Mouse (Mus musculus) kidney, embryonic 15.5 days (tissue): ENCODE measurements around the gene Ovgp1. TPM values are rescaled to one million over a fixed set of nuclear protein-coding genes. Genes with fewer than 3 reads are reported as not detected.
A peak's percentile ranks its signal among the peaks of the same experiment; 100 is the strongest.
"Not testable (repeated sequence)": the region's sequence is repeated elsewhere in the genome, so short reads cannot be mapped to it uniquely, and the experiment has no call there.

Experiments used
- ATAC-seq: fragments of 200-750 bp; cut with Nextera tagmentation; replicated peaks from 2 replicates; pipeline ENCODE4 v1.8.0; 2017; ENCODE audit warnings: moderate TSS enrichment; ENCODE audit not compliant: low FRiP score
- H3K27ac ChIP-seq: fragments of 300-500 bp; sonication (generic); 2 replicates; pipeline ENCODE4 v1.5.1; 2015; ENCODE audit warnings: mild to moderate bottlenecking, inconsistent platforms
- H3K27me3 ChIP-seq: fragments of 300-500 bp; sonication (generic); 2 replicates; pipeline ENCODE4 v1.6.1; 2015; ENCODE audit warnings: inconsistent platforms
- H3K36me3 ChIP-seq: fragments of 300-500 bp; sonication (generic); 2 replicates; pipeline ENCODE4 v1.6.1; 2015; ENCODE audit warnings: inconsistent platforms
- H3K4me1 ChIP-seq: fragments of 300-500 bp; sonication (generic); 2 replicates; pipeline ENCODE4 v1.6.1; 2015; ENCODE audit warnings: inconsistent platforms
- H3K4me2 ChIP-seq: fragments of 300-500 bp; sonication (generic); 2 replicates; pipeline ENCODE4 v1.6.1; 2015; ENCODE audit warnings: moderate library complexity, mild to moderate bottlenecking, inconsistent platforms
- H3K4me3 ChIP-seq: fragments of 300-500 bp; sonication (generic); replicated peaks from 2 replicates; pipeline ENCODE4 v1.5.1; 2015; ENCODE audit warnings: mild to moderate bottlenecking, inconsistent platforms
- H3K9ac ChIP-seq: fragments of 300-500 bp; sonication (generic); 2 replicates; pipeline ENCODE4 v1.6.1; 2015; ENCODE audit warnings: mild to moderate bottlenecking, inconsistent platforms
- H3K9me3 ChIP-seq: fragments of 300-500 bp; sonication (generic); replicated peaks from 2 replicates; pipeline ENCODE4 v1.6.1; 2016; ENCODE audit warnings: inconsistent platforms
- WGBS: fragments of 180-500 bp; shearing (Covaris S2); methylation state at CpG from one replicate; pipeline ENCODE4 v1.1.7; 2015; ENCODE audit warnings: mixed read lengths; 5-methylcytosine and 5-hydroxymethylcytosine counted together
- polyA plus RNA-seq: library from polyadenylated mRNA; unstranded; fragments of >200 nt; fragmentation: Nextera tagmentation; extraction: Ambion mirVana; gene quantifications from 2 replicates; pipeline ENCODE4 v1.2.1, GENCODE M21; 2015

The Ovgp1 gene
- polyA plus RNA-seq, 1 experiment from 2014 or later = 2.0 TPM

GRCm38 (mm10) chr3:105957235-105957634 is 16.3 kb upstream of the Ovgp1 start:
- WGBS = 95% methylated on average over 1 of the region's 1 CpGs
- Histone ChIP-seq H3K27me3 (no peaks in the 10 kb centered on the region), H3K4me3 (0 out of 2 replicates have a peak overlapping the region, but pooled peaks have one; percentile 0), H3K9ac (peak overlapping the region; percentile 75), H3K36me3 (peaks cover 56% of the 10 kb centered on the region), H3K27ac (no peak overlapping the region), H3K4me1 (peaks cover 29% of the 10 kb centered on the region), H3K9me3 (no peaks in the 10 kb centered on the region), H3K4me2 (no peak overlapping the region; the same call in 1 of the 2 replicates)
- ATAC-seq = no peak

GRCm38 (mm10) chr3:105958204-105958603 is 15.3 kb upstream of the Ovgp1 start:
- no peaks in the 10 kb centered on the region for H3K27me3 ChIP-seq
- WGBS = 37% methylated on average over 5 of the region's 5 CpGs
- no peak for ATAC-seq
- H3K4me3 ChIP-seq = peak overlapping the region; percentile 98
- peak overlapping the region; percentile 75 for H3K9ac ChIP-seq
- H3K9me3 ChIP-seq = no peaks in the 10 kb centered on the region
- H3K4me2 ChIP-seq = peak overlapping the region; percentile 65
- peaks cover 29% of the 10 kb centered on the region for H3K4me1 ChIP-seq
- H3K36me3 ChIP-seq = peaks cover 56% of the 10 kb centered on the region
- H3K27ac ChIP-seq = peak overlapping the region; percentile 90

GRCm38 (mm10) chr3:105958974-105959580 is 14.4 kb upstream of the Ovgp1 start, which contains the start of gene Wdr77:
Gene Wdr77, plus strand, starts transcription at chr3:105959369.
- H3K4me2 ChIP-seq = peak within 1 kb of the TSS; percentile 84
- H3K4me3 ChIP-seq = peak within 1 kb of the TSS; percentile 98
- no peaks in the 10 kb centered on the region for H3K9me3 ChIP-seq
- WGBS = 0% methylated on average over 52 of the region's 52 CpGs
- ATAC-seq = peak; percentile 98
- peaks cover 29% of the 10 kb centered on the region for H3K4me1 ChIP-seq
- H3K36me3 ChIP-seq = peaks cover 59% of the 10 kb centered on the region
- H3K27ac ChIP-seq = peak within 1 kb of the TSS; percentile 90
- no peaks in the 10 kb centered on the region for H3K27me3 ChIP-seq
- H3K9ac ChIP-seq = peak within 1 kb of the TSS; percentile 94

- peak overlapping the region; percentile 71 for H3K27ac ChIP-seq
- H3K9ac ChIP-seq = peak overlapping the region; percentile 94
- ATAC-seq = peak; percentile 84
- peaks cover 29% of the 10 kb centered on the region for H3K4me1 ChIP-seq
- H3K4me2 ChIP-seq = peak overlapping the region; percentile 84
- H3K36me3 ChIP-seq = peaks cover 59% of the 10 kb centered on the region
- H3K27me3 ChIP-seq = no peaks in the 10 kb centered on the region
- H3K4me3 ChIP-seq = peak overlapping the region; percentile 98
- WGBS = 2% methylated on average over 26 of the region's 26 CpGs
- H3K9me3 ChIP-seq = no peaks in the 10 kb centered on the region
These were observed 13.9 kb upstream of the Ovgp1 start for GRCm38 (mm10) chr3:105959585-105959984.

GRCm38 (mm10) chr3:105959999-105960398 is 13.5 kb upstream of the Ovgp1 start, which contains the start of gene Atp5f1:
Gene Atp5f1, minus strand, starts transcription at chr3:105960099.
- H3K9me3 ChIP-seq = no peaks in the 10 kb centered on the region
- peak within 1 kb of the TSS; percentile 94 for H3K9ac ChIP-seq
- WGBS = 11% methylated on average over 6 of the region's 6 CpGs
- no peaks in the 10 kb centered on the region for H3K27me3 ChIP-seq
- no peak for ATAC-seq
- peaks cover 59% of the 10 kb centered on the region for H3K36me3 ChIP-seq
- H3K4me2 ChIP-seq = peak within 1 kb of the TSS; percentile 84
- H3K4me1 ChIP-seq = peaks cover 29% of the 10 kb centered on the region
- peak within 1 kb of the TSS; percentile 98 for H3K4me3 ChIP-seq
- peak within 1 kb of the TSS; percentile 90 for H3K27ac ChIP-seq

GRCm38 (mm10) chr3:105960700-105961099 is 12.8 kb upstream of the Ovgp1 start:
- ATAC-seq = no peak
- H3K4me2 ChIP-seq = peak overlapping the region; percentile 84
- H3K9ac ChIP-seq = no peak overlapping the region
- no peak overlapping the region for H3K27ac ChIP-seq
- peak overlapping the region; percentile 98 for H3K4me3 ChIP-seq
- peaks cover 63% of the 10 kb centered on the region for H3K36me3 ChIP-seq
- H3K9me3 ChIP-seq = no peaks in the 10 kb centered on the region
- H3K27me3 ChIP-seq = no peaks in the 10 kb centered on the region
- H3K4me1 ChIP-seq = peaks cover 29% of the 10 kb centered on the region
- 96% methylated on average over 2 of the region's 2 CpGs for WGBS

GRCm38 (mm10) chr3:105971831-105972446 is 1.6 kb upstream of the Ovgp1 start:
- H3K27ac ChIP-seq = no peak overlapping the region
- no peak overlapping the region for H3K9ac ChIP-seq
- H3K4me3 ChIP-seq = no peak overlapping the region
- peaks cover 37% of the 10 kb centered on the region for H3K36me3 ChIP-seq
- WGBS = 81% methylated on average over 5 of the region's 5 CpGs
- no peaks in the 10 kb centered on the region for H3K9me3 ChIP-seq
- no peaks in the 10 kb centered on the region for H3K27me3 ChIP-seq
- 0 out of 2 replicates have a peak, but pooled peaks have one; percentile 15 for ATAC-seq
- H3K4me2 ChIP-seq = no peak overlapping the region
- no peaks in the 10 kb centered on the region for H3K4me1 ChIP-seq

- Histone ChIP-seq H3K36me3 (peaks cover 14% of the 10 kb centered on the region), H3K4me3 (no peak overlapping the region), H3K27me3 (no peaks in the 10 kb centered on the region), H3K27ac (no peak overlapping the region), H3K9ac (no peak overlapping the region), H3K9me3 (no peaks in the 10 kb centered on the region), H3K4me1 (no peaks in the 10 kb centered on the region), H3K4me2 (no peak overlapping the region)
- ATAC-seq = no peak
- 80% methylated on average over 2 of the region's 2 CpGs for WGBS
These were observed 663 bp downstream of the Ovgp1 start for GRCm38 (mm10) chr3:105974174-105974573.

GRCm38 (mm10) chr3:105989611-105990010 is 16.1 kb downstream of the Ovgp1 start:
- not testable (repeated sequence) for H3K4me2 ChIP-seq, H3K9ac ChIP-seq, H3K9me3 ChIP-seq, H3K4me1 ChIP-seq, H3K27ac ChIP-seq, ATAC-seq, H3K27me3 ChIP-seq, H3K36me3 ChIP-seq, H3K4me3 ChIP-seq
- 62% methylated on average over 5 of the region's 5 CpGs for WGBS

- Histone ChIP-seq H3K27me3 (no peaks in the 10 kb centered on the region), H3K9me3 (no peaks in the 10 kb centered on the region), H3K4me3 (no peak overlapping the region), H3K4me1 (no peaks in the 10 kb centered on the region), H3K27ac (no peak overlapping the region), H3K9ac (no peak overlapping the region), H3K4me2 (no peak overlapping the region), H3K36me3 (no peaks in the 10 kb centered on the region)
- 30% methylated on average over 4 of the region's 4 CpGs for WGBS
- ATAC-seq = no peak
These were observed 18.3 kb downstream of the Ovgp1 start for GRCm38 (mm10) chr3:105991653-105992283.

GRCm38 (mm10) chr3:105994730-105995129 is 21.2 kb downstream of the Ovgp1 start:
- H3K27ac ChIP-seq = no peak overlapping the region
- H3K36me3 ChIP-seq = no peaks in the 10 kb centered on the region
- H3K4me3 ChIP-seq = no peak overlapping the region
- no peak overlapping the region for H3K4me2 ChIP-seq
- ATAC-seq = no peak
- no peaks in the 10 kb centered on the region for H3K27me3 ChIP-seq
- no peaks in the 10 kb centered on the region for H3K4me1 ChIP-seq
- H3K9me3 ChIP-seq = no peaks in the 10 kb centered on the region
- H3K9ac ChIP-seq = no peak overlapping the region
- 39% methylated on average over 2 of the region's 2 CpGs for WGBS

- no peak overlapping the region for H3K27ac ChIP-seq
- H3K27me3 ChIP-seq = no peaks in the 10 kb centered on the region
- H3K9ac ChIP-seq = no peak overlapping the region
- H3K4me3 ChIP-seq = peak overlapping the region; percentile 23
- WGBS = 25% methylated on average over 11 of the region's 11 CpGs
- no peak; the same call in 1 of the 2 replicates for ATAC-seq
- H3K4me2 ChIP-seq = peak overlapping the region; percentile 51
- H3K9me3 ChIP-seq = no peaks in the 10 kb centered on the region
- 0 out of 2 replicates have a peak, but pooled peaks cover 5% of the 10 kb centered on the region for H3K4me1 ChIP-seq
- no peaks in the 10 kb centered on the region for H3K36me3 ChIP-seq
These were observed 27.3 kb downstream of the Ovgp1 start for GRCm38 (mm10) chr3:106000707-106001375.
